Mouse (Mus musculus) liver, embryonic 14.5 days (tissue): ENCODE results near the gene Gstm1.

Experiments used
- CTCF ChIP-seq: IDR thresholded peaks from 2 replicates; pipeline ENCODE4 v1.5.1; 2016; ENCODE audit warnings: antibody characterized with exemption, low read depth, control low read depth
- EP300 ChIP-seq: IDR thresholded peaks from 2 replicates; pipeline ENCODE4 v1.6.1; 2016; ENCODE audit warnings: antibody characterized with exemption, low read depth

- TF ChIP-seq CTCF: no peak
- no peak for TF ChIP-seq EP300
These were observed 46.9 kb upstream of the Gstm1 start for GRCm38 (mm10) chr3:108064672-108065071.
